Mouse (Mus musculus): Measurements from ENCODE around the gene Hist1h2bn. TPM values are rescaled to one million over a fixed set of nuclear protein-coding genes. Genes with fewer than 3 reads are reported as not detected.
"Not testable (repeated sequence)": the region's sequence is repeated elsewhere in the genome, so short reads cannot be mapped to it uniquely, and the experiment has no call there.

Gene Hist1h2bn
- polyA plus RNA-seq, 1 experiment from 2014 or later: 7.3 TPM

DNA sequence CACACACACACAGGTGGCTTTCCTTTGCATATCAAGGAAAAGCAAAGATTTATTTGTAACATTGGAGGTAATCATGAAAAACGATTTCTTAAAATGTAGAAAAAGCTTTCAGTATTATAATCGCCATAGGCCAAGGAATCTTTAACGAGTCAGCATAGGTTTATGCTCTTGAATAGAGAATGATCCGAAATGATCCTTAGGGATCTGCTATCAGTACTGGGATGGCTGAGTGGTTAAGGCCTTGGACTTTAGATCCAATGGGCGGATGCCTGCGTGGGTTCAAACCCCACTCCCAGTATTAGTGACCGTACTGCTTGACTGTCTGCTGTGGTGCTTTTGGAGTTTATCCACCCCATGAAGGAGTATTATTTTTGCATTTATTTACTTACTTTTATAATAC lies 41.7 kb downstream of the Hist1h2bn start:
- H3K9ac ChIP-seq (replicated peaks): no peak overlapping the region
- DNase-seq (no peak), ATAC-seq (no peak)
- WGBS (ENCODE audit: insufficient replicate concordance): 87% methylated on average over 7 of the region's 7 CpGs
- H3K36me3 ChIP-seq (replicated peaks; ENCODE audit: insufficient read depth, low read length): no peaks in the 10 kb centered on the region
- no peak overlapping the region for H3K4me3 ChIP-seq (ENCODE audit: low read depth, low read length)
- peaks cover 5% of the 10 kb centered on the region for H3K4me1 ChIP-seq (ENCODE audit: insufficient read depth)
- no peak overlapping the region for H3K27ac ChIP-seq (ENCODE audit: low read depth)
- no peak for TF ChIP-seq EP300 (IDR thresholded peaks at IDR 0.05; ENCODE audit: low read depth)
- no peak for TF ChIP-seq CTCF (IDR thresholded peaks at IDR 0.05; ENCODE audit: low read depth)
- H3K9me3 ChIP-seq (ENCODE audit: low read length): no peaks in the 10 kb centered on the region
- no peak overlapping the region for H3K4me2 ChIP-seq (ENCODE audit: low read depth, low read length)
- no peaks in the 10 kb centered on the region for H3K27me3 ChIP-seq (ENCODE audit: insufficient read depth, low read length)

DNA sequence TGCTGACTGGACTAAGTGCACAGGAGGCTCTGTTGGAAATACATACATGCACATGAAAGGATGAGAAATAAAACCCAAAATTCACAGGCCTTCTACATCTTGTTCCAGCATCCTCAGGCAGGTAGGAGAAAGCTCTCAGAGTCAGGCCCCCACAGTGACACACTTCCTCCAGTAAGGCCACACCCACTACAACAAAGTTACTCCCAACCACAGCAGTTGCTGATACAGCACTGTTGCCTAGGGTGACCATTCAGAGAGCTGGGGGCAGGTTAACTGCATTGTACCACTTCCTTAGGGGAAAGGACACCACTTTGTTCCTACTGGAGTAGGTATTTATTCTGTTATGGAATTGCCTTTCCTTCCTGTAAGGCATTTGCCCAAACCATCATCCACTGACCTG lies 43.2 kb downstream of the Hist1h2bn start:
- not testable (repeated sequence) for H3K9me3 ChIP-seq (ENCODE audit: low read length); H3K36me3 ChIP-seq (replicated peaks; ENCODE audit: insufficient read depth, low read length); H3K4me1 ChIP-seq (ENCODE audit: insufficient read depth); DNase-seq; H3K9ac ChIP-seq (replicated peaks); ATAC-seq; H3K27ac ChIP-seq (ENCODE audit: low read depth); H3K4me3 ChIP-seq (ENCODE audit: low read depth, low read length); H3K27me3 ChIP-seq (ENCODE audit: insufficient read depth, low read length); H3K4me2 ChIP-seq (ENCODE audit: low read depth, low read length)

DNA sequence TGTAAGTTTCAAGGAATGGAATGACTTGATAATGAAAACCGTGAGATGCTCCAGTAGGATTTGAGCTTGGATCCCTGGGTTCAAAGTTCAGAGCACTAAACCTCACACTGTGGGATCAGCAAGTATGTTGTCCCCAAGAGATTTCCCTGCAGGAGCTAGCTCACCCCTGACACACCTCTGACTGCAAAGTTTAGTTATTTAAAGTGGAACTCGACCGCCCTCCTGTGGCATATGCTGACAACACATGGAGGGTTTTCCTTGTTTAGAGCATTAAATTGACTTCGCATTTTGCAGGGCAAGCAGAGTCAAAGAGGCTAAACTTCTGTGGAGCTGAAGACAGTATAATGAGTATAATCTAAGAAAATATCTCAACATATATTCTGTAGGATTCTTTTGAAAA lies 49.1 kb downstream of the Hist1h2bn start:
- H3K4me3 ChIP-seq (ENCODE audit: low read depth, low read length); DNase-seq; H3K27ac ChIP-seq (ENCODE audit: low read depth); H3K27me3 ChIP-seq (ENCODE audit: insufficient read depth, low read length); H3K4me2 ChIP-seq (ENCODE audit: low read depth, low read length); H3K9me3 ChIP-seq (ENCODE audit: low read length); H3K9ac ChIP-seq (replicated peaks); H3K4me1 ChIP-seq (ENCODE audit: insufficient read depth); H3K36me3 ChIP-seq (replicated peaks; ENCODE audit: insufficient read depth, low read length): not testable (repeated sequence)
- WGBS (ENCODE audit: insufficient replicate concordance): no CpG with 5 or more reads among the region's 4 CpGs
- ATAC-seq: peak; percentile 82

Small RNA genes lying within 50 kb of the gene (microRNA-seq; reads per million reads assigned to microRNA genes)
- gene Gm44346 (not detected), gene Gm44357 (not detected), gene Gm44367 (not detected), gene Gm44454 (not detected)

Other genes with a start within 250 kb of the Hist1h2bn start
- gene Zkscan8, start 223.0 kb upstream of the Hist1h2bn start, polyA plus RNA-seq (2015; fragmentation: Nextera tagmentation; extraction: Ambion mirVana): 1.2 and 1.6 TPM in 2 replicates
- gene Olfr1366, start 211.3 kb upstream of the Hist1h2bn start, polyA plus RNA-seq (2015; fragmentation: Nextera tagmentation; extraction: Ambion mirVana): not detected in 2 replicates
- gene Olfr1535, start 194.2 kb upstream of the Hist1h2bn start, polyA plus RNA-seq (2015; fragmentation: Nextera tagmentation; extraction: Ambion mirVana): 0.02 TPM in 1 of 2 replicates, not detected in the other
- gene Olfr1364, start 172.4 kb upstream of the Hist1h2bn start, polyA plus RNA-seq (2015; fragmentation: Nextera tagmentation; extraction: Ambion mirVana): not detected in 2 replicates
- gene Olfr1362, start 140.1 kb upstream of the Hist1h2bn start, polyA plus RNA-seq (2015; fragmentation: Nextera tagmentation; extraction: Ambion mirVana): not detected in 2 replicates
- not detected in 2 replicates for gene Olfr11, start 111.6 kb upstream of the Hist1h2bn start, polyA plus RNA-seq (2015; fragmentation: Nextera tagmentation; extraction: Ambion mirVana)
- not detected in 2 replicates for gene Olfr1361, start 90.7 kb upstream of the Hist1h2bn start, polyA plus RNA-seq (2015; fragmentation: Nextera tagmentation; extraction: Ambion mirVana)
- gene Olfr1360, start 76.7 kb upstream of the Hist1h2bn start, polyA plus RNA-seq (2015; fragmentation: Nextera tagmentation; extraction: Ambion mirVana): not detected in 2 replicates
- not detected in 2 replicates for gene Olfr1359, start 56.0 kb upstream of the Hist1h2bn start, polyA plus RNA-seq (2015; fragmentation: Nextera tagmentation; extraction: Ambion mirVana)
- 0.51 and 1.9 TPM in 2 replicates for gene Hist1h2bl, start 38.0 kb upstream of the Hist1h2bn start, polyA plus RNA-seq (2015; fragmentation: Nextera tagmentation; extraction: Ambion mirVana)
- 16.4 and 20.2 TPM in 2 replicates for gene Hist1h2ai, start 37.7 kb upstream of the Hist1h2bn start, polyA plus RNA-seq (2015; fragmentation: Nextera tagmentation; extraction: Ambion mirVana)
- 7.1 and 8.7 TPM in 2 replicates for gene Hist1h3h, start 36.5 kb upstream of the Hist1h2bn start, polyA plus RNA-seq (2015; fragmentation: Nextera tagmentation; extraction: Ambion mirVana)
- 1.6 and 2.3 TPM in 2 replicates for gene Hist1h2bm, start 32.1 kb upstream of the Hist1h2bn start, polyA plus RNA-seq (2015; fragmentation: Nextera tagmentation; extraction: Ambion mirVana)
- gene Hist1h4j, start 19.1 kb upstream of the Hist1h2bn start, polyA plus RNA-seq (2015; fragmentation: Nextera tagmentation; extraction: Ambion mirVana): 0.19 and 0.32 TPM in 2 replicates
- 2.4 and 3.6 TPM in 2 replicates for gene Hist1h4k, start 3.6 kb upstream of the Hist1h2bn start, polyA plus RNA-seq (2015; fragmentation: Nextera tagmentation; extraction: Ambion mirVana)
- gene Hist1h2ak, start 296 bp upstream of the Hist1h2bn start, polyA plus RNA-seq (2015; fragmentation: Nextera tagmentation; extraction: Ambion mirVana): 44.2 and 62.3 TPM in 2 replicates
- gene Hist1h1b, start 26.5 kb downstream of the Hist1h2bn start, polyA plus RNA-seq (2015; fragmentation: Nextera tagmentation; extraction: Ambion mirVana): 20.0 and 27.9 TPM in 2 replicates
- 95.1 and 107 TPM in 2 replicates for gene Hist1h3i, start 29.2 kb downstream of the Hist1h2bn start, polyA plus RNA-seq (2015; fragmentation: Nextera tagmentation; extraction: Ambion mirVana)
- 8.4 and 11.4 TPM in 2 replicates for gene Hist1h2an, start 33.1 kb downstream of the Hist1h2bn start, polyA plus RNA-seq (2015; fragmentation: Nextera tagmentation; extraction: Ambion mirVana)
- gene Hist1h2bp, start 33.3 kb downstream of the Hist1h2bn start, polyA plus RNA-seq (2015; fragmentation: Nextera tagmentation; extraction: Ambion mirVana): 2.4 and 4.6 TPM in 2 replicates
- gene Hist1h2bq, start 56.1 kb downstream of the Hist1h2bn start, polyA plus RNA-seq (2015; fragmentation: Nextera tagmentation; extraction: Ambion mirVana): 14.3 and 15.4 TPM in 2 replicates
- gene Hist1h2ao, start 56.3 kb downstream of the Hist1h2bn start, polyA plus RNA-seq (2015; fragmentation: Nextera tagmentation; extraction: Ambion mirVana): not detected in 2 replicates
- not detected in 2 replicates for gene Hist1h4m, start 57.6 kb downstream of the Hist1h2bn start, polyA plus RNA-seq (2015; fragmentation: Nextera tagmentation; extraction: Ambion mirVana)
- 9.2 and 9.8 TPM in 2 replicates for gene Hist1h4n, start 78.1 kb downstream of the Hist1h2bn start, polyA plus RNA-seq (2015; fragmentation: Nextera tagmentation; extraction: Ambion mirVana)
- gene Hist1h2ap, start 79.4 kb downstream of the Hist1h2bn start, polyA plus RNA-seq (2015; fragmentation: Nextera tagmentation; extraction: Ambion mirVana): 3,753 and 3,756 TPM in 2 replicates
- gene Hist1h2br, start 79.6 kb downstream of the Hist1h2bn start, polyA plus RNA-seq (2015; fragmentation: Nextera tagmentation; extraction: Ambion mirVana): 14.9 and 15.6 TPM in 2 replicates
- gene Zfp184, start 191.0 kb downstream of the Hist1h2bn start, polyA plus RNA-seq (2015; fragmentation: Nextera tagmentation; extraction: Ambion mirVana): 0.27 and 0.32 TPM in 2 replicates
- not detected in 2 replicates for gene Pom121l2, start 227.1 kb downstream of the Hist1h2bn start, polyA plus RNA-seq (2015; fragmentation: Nextera tagmentation; extraction: Ambion mirVana)